ENCODE assay signal across 7 mouse cellular contexts in the genomic region with DNA sequence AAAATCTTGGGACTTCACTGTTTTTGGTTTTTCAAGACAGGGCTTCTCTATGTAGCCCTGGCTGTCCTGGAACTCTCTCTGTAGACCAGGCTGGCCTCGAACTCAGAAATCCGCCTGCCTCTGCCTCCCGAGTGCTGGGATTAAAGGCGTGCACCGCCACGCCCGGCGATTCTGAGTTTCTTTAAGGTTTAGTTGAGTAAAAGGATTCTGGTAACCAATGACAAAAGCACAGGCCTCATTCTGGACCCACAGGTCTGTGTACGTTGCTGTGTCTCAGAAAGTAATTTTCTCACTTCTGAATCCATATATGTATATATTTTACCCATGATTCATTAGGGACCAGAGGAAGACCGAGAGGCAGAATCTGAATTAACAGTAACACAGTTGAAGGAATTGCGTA. TPM values are rescaled to one million over a fixed set of nuclear protein-coding genes. Genes with fewer than 3 reads are reported as not detected.
A peak's percentile ranks its signal among the peaks of the same experiment; 100 is the strongest.
DNase-seq lines count a peak whose midpoint lies in the region; ATAC-seq and TF ChIP-seq lines count a peak whose summit lies in the region.
"Not testable (repeated sequence)": the region's sequence is repeated elsewhere in the genome, so short reads cannot be mapped to it uniquely, and the experiment has no call there.

A gene (minus strand): TSS at position 101 of the 400 bp plus-strand sequence.

- not testable (repeated sequence) for TF ChIP-seq POLR2A in lung, adult 2 months (IDR thresholded peaks at IDR 0.05; ENCODE audit: borderline replicate concordance, extremely low read depth, low read depth, low read length)

- not testable (repeated sequence) for H3K9me3 ChIP-seq in forebrain, embryonic 11.5 days (ENCODE audit: control insufficient read depth, low read length); heart, embryonic 12.5 days (replicated peaks); neural tube, embryonic 11.5 days (ENCODE audit: control insufficient read depth, low read length)

- H3K4me1 ChIP-seq in forebrain, embryonic 11.5 days (replicated peaks; ENCODE audit: control insufficient read depth, insufficient read depth, low read length); lung, adult 2 months (ENCODE audit: control insufficient read depth, insufficient read depth, low read length); neural tube, embryonic 11.5 days (ENCODE audit: control insufficient read depth, insufficient read depth, low read length): not testable (repeated sequence)
- peaks cover 15% of the 10 kb centered on the region for H3K4me1 ChIP-seq in heart, embryonic 12.5 days (replicated peaks)

- H3K27ac ChIP-seq in forebrain, embryonic 11.5 days (ENCODE audit: low read depth, low read length) = not testable (repeated sequence)
- H3K27ac ChIP-seq in heart, embryonic 12.5 days (ENCODE audit: poor library complexity, severe bottlenecking) = peak within 1 kb of the TSS; percentile 55; the same call in 1 of the 2 replicates
- peak within 1 kb of the TSS; percentile 75 for H3K27ac ChIP-seq in neural tube, embryonic 11.5 days (ENCODE audit: low read depth, low read length)

- ATAC-seq in forebrain, embryonic 11.5 days (replicated peaks; ENCODE audit: low FRiP score); heart, embryonic 12.5 days (ENCODE audit: insufficient number of reproducible peaks, low FRiP score); neural tube, embryonic 11.5 days (ENCODE audit: insufficient read depth, low FRiP score, low TSS enrichment): not testable (repeated sequence)

- not testable (repeated sequence) for H3K36me3 ChIP-seq in forebrain, embryonic 11.5 days (ENCODE audit: control insufficient read depth, insufficient read depth, low read length); neural tube, embryonic 11.5 days (ENCODE audit: control insufficient read depth, insufficient read depth, low read length)
- H3K36me3 ChIP-seq in heart, embryonic 12.5 days = peaks cover 40% of the 10 kb centered on the region

- H3K4me3 ChIP-seq in forebrain, embryonic 11.5 days (ENCODE audit: low read depth, low read length) = peak within 1 kb of the TSS; percentile 89
- peak within 1 kb of the TSS; percentile 82 for H3K4me3 ChIP-seq in heart, embryonic 12.5 days
- peak within 1 kb of the TSS; percentile 93 for H3K4me3 ChIP-seq in lung, adult 2 months (replicated peaks; ENCODE audit: extremely low read depth, low read depth, low read length)
- peak within 1 kb of the TSS; percentile 96 for H3K4me3 ChIP-seq in neural tube, embryonic 11.5 days (ENCODE audit: low read depth, low read length)

- peak within 1 kb of the TSS; percentile 85 for H3K9ac ChIP-seq in forebrain, embryonic 11.5 days (ENCODE audit: low read length)
- peak within 1 kb of the TSS; percentile 84 for H3K9ac ChIP-seq in heart, embryonic 12.5 days
- H3K9ac ChIP-seq in neural tube, embryonic 11.5 days (ENCODE audit: low read length) = peak within 1 kb of the TSS; percentile 88

- DNase-seq in adrenal gland, postnatal 25 days; forebrain, embryonic 11.5 days (ENCODE audit: low spot score); left cerebral cortex, adult 8-10 months (ENCODE audit: low spot score in 2 of 2); lung, adult 2 months; neural tube, embryonic 11.5 days (ENCODE audit: low spot score): not testable (repeated sequence)
- peak; percentile 23 for DNase-seq in induced T-regulatory cell, adult 2 months (ENCODE audit: low read depth)

- H3K27me3 ChIP-seq in forebrain, embryonic 11.5 days (ENCODE audit: control insufficient read depth, insufficient read depth, low read length); heart, embryonic 12.5 days (replicated peaks); neural tube, embryonic 11.5 days (ENCODE audit: control insufficient read depth, insufficient read depth, low read length): not testable (repeated sequence)

- 80% methylated on average over 11 of the region's 11 CpGs for WGBS in forebrain, embryonic 11.5 days
- WGBS in heart, embryonic 12.5 days = 75% methylated on average over 11 of the region's 11 CpGs
- WGBS in lung, adult 2 months = 76% methylated on average over 11 of the region's 11 CpGs
- 79% methylated on average over 11 of the region's 11 CpGs for WGBS in neural tube, embryonic 11.5 days

- not testable (repeated sequence) for TF ChIP-seq CTCF in lung, adult 2 months (IDR thresholded peaks at IDR 0.05; ENCODE audit: insufficient read depth, low read length)

- peak within 1 kb of the TSS; percentile 84 for H3K4me2 ChIP-seq in forebrain, embryonic 11.5 days (ENCODE audit: low read depth, low read length, severe bottlenecking)
- H3K4me2 ChIP-seq in heart, embryonic 12.5 days = peak within 1 kb of the TSS; percentile 98
- H3K4me2 ChIP-seq in neural tube, embryonic 11.5 days (ENCODE audit: low read depth) = peak within 1 kb of the TSS; percentile 75

RNA-seq across cellular contexts. Expression of the gene that starts here (rescaled TPM):
- 16.3 and 23.0 TPM in 2 replicates for total RNA-seq in adrenal gland, postnatal 25 days (2021)
- 26.1 and 27.2 TPM in 2 replicates for polyA plus RNA-seq in forebrain, embryonic 11.5 days (2014; fragmentation: Nextera tagmentation; extraction: Ambion mirVana)
- polyA plus RNA-seq in heart, embryonic 12.5 days (2016; fragmentation: Nextera tagmentation; extraction: Ambion mirVana) = 18.2 and 20.4 TPM in 2 replicates
- 10 to 100 TPM; 17.8 to 19.4 (median 18.1) TPM for total RNA-seq in left cerebral cortex, adult 8-10 months (2022)
- polyA plus RNA-seq in lung, adult 2 months (2012; rRNA removed) = 10.9 and 13.3 TPM in 2 replicates
- polyA plus RNA-seq in neural tube, embryonic 11.5 days (2014; fragmentation: Nextera tagmentation; extraction: Ambion mirVana) = 19.5 and 21.3 TPM in 2 replicates
